Mouse (Mus musculus) C2C12 (cell line): ENCODE data around the gene Spaca4.

ENCODE experiments used
- CTCF ChIP-seq: IDR thresholded peaks from one replicate; pipeline ENCODE4 v1.5.1; 2011; ENCODE audit not compliant: control insufficient read depth, insufficient read depth, insufficient read length
- MAX ChIP-seq: IDR thresholded peaks from one replicate; pipeline ENCODE4 v1.6.1; 2011; ENCODE audit warnings: mild to moderate bottlenecking, control low read depth
- MYOD1 ChIP-seq: IDR thresholded peaks from one replicate; pipeline ENCODE4 v1.6.1; 2011; ENCODE audit warnings: low read depth; ENCODE audit not compliant: control insufficient read depth, insufficient read length
- USF1 ChIP-seq: IDR thresholded peaks from one replicate; pipeline ENCODE4 v1.6.1; 2011; ENCODE audit warnings: low read depth, mild to moderate bottlenecking, control low read depth, moderate library complexity

GRCm38 (mm10) chr7:45715741-45716459 lies 9.7 kb downstream of the Spaca4 start:
- TF ChIP-seq MAX (no peak), CTCF (no peak), USF1 (no peak), MYOD1 (no peak)
